Mouse (Mus musculus) olfactory bulb, adult 2 months (tissue): ENCODE data around the gene Nek9.

ENCODE experiments used
- CTCF ChIP-seq: fragments of 200-500 bp; IDR thresholded peaks from 2 replicates; pipeline ENCODE4 v1.5.1; 2012; ENCODE audit warnings: low read depth, mild to moderate bottlenecking, low read length, moderate library complexity; ENCODE audit not compliant: insufficient read depth
- POLR2A ChIP-seq: fragments of 200-500 bp; IDR thresholded peaks from 2 replicates; pipeline ENCODE4 v1.6.1; 2012; ENCODE audit warnings: mild to moderate bottlenecking, low read depth, low read length, moderate library complexity; ENCODE audit not compliant: insufficient read depth

DNA sequence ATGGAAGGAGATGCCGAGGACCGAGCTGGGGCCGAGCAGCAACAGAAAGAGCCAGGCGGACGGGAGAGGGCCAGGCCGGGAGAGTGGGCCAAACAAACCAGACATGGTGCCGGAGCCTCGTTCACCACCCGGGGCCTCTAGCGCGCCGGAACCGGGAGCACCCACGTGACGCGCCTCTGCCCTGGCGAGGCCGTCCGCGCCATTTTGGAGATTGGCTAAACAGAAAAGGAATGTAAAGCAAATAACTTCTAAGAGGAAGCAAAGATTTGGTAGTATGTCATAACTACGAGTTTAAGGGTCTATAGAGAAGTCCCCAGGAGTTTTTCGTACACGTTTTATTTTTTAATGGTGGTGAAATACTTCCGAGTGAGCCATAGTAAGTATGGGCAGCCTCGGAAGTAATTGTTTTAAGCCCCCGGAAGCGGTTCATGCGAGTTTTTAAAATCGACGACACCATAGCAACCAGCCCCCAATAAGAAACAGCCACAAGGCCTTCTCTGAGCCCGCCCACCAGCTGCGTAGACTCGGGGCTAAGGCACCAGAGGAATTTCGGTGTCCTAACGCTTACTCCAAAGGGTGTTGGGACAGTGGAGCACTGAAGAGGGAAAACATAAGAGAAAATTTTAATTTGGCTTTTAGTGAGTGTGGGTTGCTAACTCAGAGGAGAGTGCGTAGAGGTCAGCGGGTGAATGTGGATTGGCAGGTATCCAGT lies 35.6 kb upstream of the Nek9 start, which contains the start of gene Tmed10:
- TF ChIP-seq CTCF = no peak
- TF ChIP-seq POLR2A = peak; percentile 27; the same call in 1 of the 2 replicates
